Mouse (Mus musculus): ENCODE measurements at regions not wholly inside any gene's neighbourhood (a gene's known extent, or its start where the extent isn't known, plus 50 kb on each side); places are given as distances from the start of the nearest gene placed in this dataset.

- Histone ChIP-seq H3K27ac (ENCODE audit: low read length) (no peak overlapping the region), H3K36me3 (ENCODE audit: control insufficient read depth, insufficient read depth, low read length) (no peaks in the 10 kb centered on the region), H3K27me3 (ENCODE audit: control insufficient read depth, insufficient read depth, low read depth, low read length) (no peaks in the 10 kb centered on the region), H3K9me3 (replicated peaks; ENCODE audit: control insufficient read depth, low read length, poor library complexity, severe bottlenecking) (no peaks in the 10 kb centered on the region), H3K4me2 (ENCODE audit: low read length) (no peak overlapping the region), H3K4me1 (ENCODE audit: control insufficient read depth, insufficient read depth, low read length) (no peaks in the 10 kb centered on the region), H3K9ac (ENCODE audit: low read depth, low read length) (no peak overlapping the region), H3K4me3 (ENCODE audit: low read depth, low read length) (no peak overlapping the region)
- ATAC-seq: no peak
- 61% methylated on average over 1 of the region's 1 CpGs for WGBS
These were observed 378.1 kb upstream of the Cdh19 start for GRCm38 (mm10) chr1:111355435-111355834.

GRCm38 (mm10) chr1:111337927-111338326 is 360.5 kb upstream of the Cdh19 start:
- Histone ChIP-seq H3K9ac (ENCODE audit: low read depth, low read length) (no peak overlapping the region), H3K9me3 (replicated peaks; ENCODE audit: control insufficient read depth, low read length, poor library complexity, severe bottlenecking) (no peaks in the 10 kb centered on the region), H3K27me3 (ENCODE audit: control insufficient read depth, insufficient read depth, low read depth, low read length) (no peaks in the 10 kb centered on the region), H3K36me3 (ENCODE audit: control insufficient read depth, insufficient read depth, low read length) (no peaks in the 10 kb centered on the region), H3K4me3 (ENCODE audit: low read depth, low read length) (no peak overlapping the region), H3K4me2 (ENCODE audit: low read length) (no peak overlapping the region), H3K27ac (ENCODE audit: low read length) (no peak overlapping the region), H3K4me1 (ENCODE audit: control insufficient read depth, insufficient read depth, low read length) (no peaks in the 10 kb centered on the region)
- no peak for ATAC-seq
- WGBS: 65% methylated on average over 2 of the region's 2 CpGs

GRCm38 (mm10) chr1:111302268-111302667 is 324.9 kb upstream of the Cdh19 start:
- Histone ChIP-seq H3K36me3 (ENCODE audit: control insufficient read depth, insufficient read depth, low read length) (no peaks in the 10 kb centered on the region), H3K27me3 (ENCODE audit: control insufficient read depth, insufficient read depth, low read depth, low read length) (no peaks in the 10 kb centered on the region), H3K4me3 (ENCODE audit: low read depth, low read length) (no peak overlapping the region), H3K27ac (ENCODE audit: low read length) (no peak overlapping the region), H3K9ac (ENCODE audit: low read depth, low read length) (no peak overlapping the region), H3K4me2 (ENCODE audit: low read length) (no peak overlapping the region), H3K4me1 (ENCODE audit: control insufficient read depth, insufficient read depth, low read length) (no peaks in the 10 kb centered on the region), H3K9me3 (replicated peaks; ENCODE audit: control insufficient read depth, low read length, poor library complexity, severe bottlenecking) (no peaks in the 10 kb centered on the region)
- ATAC-seq: no peak
- 94% methylated on average over 11 of the region's 11 CpGs for WGBS

GRCm38 (mm10) chr1:111286385-111286784 is 309.0 kb upstream of the Cdh19 start:
- no peak overlapping the region for H3K4me3 ChIP-seq (ENCODE audit: low read depth, low read length)
- H3K27me3 ChIP-seq (ENCODE audit: control insufficient read depth, insufficient read depth, low read depth, low read length): no peaks in the 10 kb centered on the region
- 66% methylated on average over 4 of the region's 4 CpGs for WGBS
- H3K36me3 ChIP-seq (ENCODE audit: control insufficient read depth, insufficient read depth, low read length): no peaks in the 10 kb centered on the region
- H3K4me1 ChIP-seq (ENCODE audit: control insufficient read depth, insufficient read depth, low read length): no peaks in the 10 kb centered on the region
- H3K4me2 ChIP-seq (ENCODE audit: low read length): no peak overlapping the region
- H3K27ac ChIP-seq (ENCODE audit: low read length): no peak overlapping the region
- H3K9ac ChIP-seq (ENCODE audit: low read depth, low read length): no peak overlapping the region
- ATAC-seq: no peak
- no peaks in the 10 kb centered on the region for H3K9me3 ChIP-seq (replicated peaks; ENCODE audit: control insufficient read depth, low read length, poor library complexity, severe bottlenecking)

- Histone ChIP-seq H3K27ac (ENCODE audit: low read length) (no peak overlapping the region), H3K4me2 (ENCODE audit: low read length) (no peak overlapping the region), H3K27me3 (ENCODE audit: control insufficient read depth, insufficient read depth, low read depth, low read length) (no peaks in the 10 kb centered on the region), H3K9me3 (replicated peaks; ENCODE audit: control insufficient read depth, low read length, poor library complexity, severe bottlenecking) (no peaks in the 10 kb centered on the region), H3K4me3 (ENCODE audit: low read depth, low read length) (no peak overlapping the region), H3K36me3 (ENCODE audit: control insufficient read depth, insufficient read depth, low read length) (no peaks in the 10 kb centered on the region), H3K4me1 (ENCODE audit: control insufficient read depth, insufficient read depth, low read length) (no peaks in the 10 kb centered on the region), H3K9ac (ENCODE audit: low read depth, low read length) (no peak overlapping the region)
- WGBS: 58% methylated on average over 3 of the region's 3 CpGs
- no peak for ATAC-seq
These were observed 308.5 kb upstream of the Cdh19 start for GRCm38 (mm10) chr1:111285916-111286315.

GRCm38 (mm10) chr1:111242814-111243213 is 265.4 kb upstream of the Cdh19 start:
- Histone ChIP-seq H3K27ac (ENCODE audit: low read length) (no peak overlapping the region), H3K4me3 (ENCODE audit: low read depth, low read length) (no peak overlapping the region), H3K9me3 (replicated peaks; ENCODE audit: control insufficient read depth, low read length, poor library complexity, severe bottlenecking) (no peaks in the 10 kb centered on the region), H3K27me3 (ENCODE audit: control insufficient read depth, insufficient read depth, low read depth, low read length) (no peaks in the 10 kb centered on the region), H3K9ac (ENCODE audit: low read depth, low read length) (no peak overlapping the region), H3K4me1 (ENCODE audit: control insufficient read depth, insufficient read depth, low read length) (no peaks in the 10 kb centered on the region), H3K36me3 (ENCODE audit: control insufficient read depth, insufficient read depth, low read length) (no peaks in the 10 kb centered on the region), H3K4me2 (ENCODE audit: low read length) (no peak overlapping the region)
- ATAC-seq: no peak

GRCm38 (mm10) chr1:111242344-111242743 is 265.0 kb upstream of the Cdh19 start:
- Histone ChIP-seq H3K27me3 (ENCODE audit: control insufficient read depth, insufficient read depth, low read depth, low read length) (no peaks in the 10 kb centered on the region), H3K36me3 (ENCODE audit: control insufficient read depth, insufficient read depth, low read length) (no peaks in the 10 kb centered on the region), H3K4me2 (ENCODE audit: low read length) (no peak overlapping the region), H3K27ac (ENCODE audit: low read length) (no peak overlapping the region), H3K9ac (ENCODE audit: low read depth, low read length) (no peak overlapping the region), H3K9me3 (replicated peaks; ENCODE audit: control insufficient read depth, low read length, poor library complexity, severe bottlenecking) (no peaks in the 10 kb centered on the region), H3K4me3 (ENCODE audit: low read depth, low read length) (no peak overlapping the region), H3K4me1 (ENCODE audit: control insufficient read depth, insufficient read depth, low read length) (no peaks in the 10 kb centered on the region)
- ATAC-seq: peak; percentile 93
- WGBS: 51% methylated on average over 1 of the region's 1 CpGs

All from midbrain, embryonic 16.5 days (tissue).